Mouse (Mus musculus): ENCODE measurements around the gene Elmo1.

Elmo1 gene

DNA sequence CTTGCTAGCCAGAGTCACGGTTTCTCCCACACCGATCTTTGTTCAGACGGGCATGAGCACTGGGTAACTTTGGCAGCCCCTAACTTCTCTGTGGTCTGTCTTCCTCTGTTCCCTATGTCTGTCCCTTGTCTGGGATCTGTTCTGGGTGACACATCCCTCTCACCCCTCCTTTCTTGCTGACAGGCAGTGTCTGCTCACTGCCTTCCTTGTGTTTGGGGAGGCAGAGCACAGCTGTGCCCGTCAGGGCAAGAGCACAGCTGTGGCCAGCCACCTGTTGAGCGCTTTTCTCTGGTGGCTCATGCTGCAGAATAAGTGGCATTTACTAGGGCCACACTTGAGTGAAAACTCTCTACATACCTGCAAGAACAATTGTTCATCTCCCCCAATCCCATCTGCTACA, 116.7 kb downstream of the Elmo1 start:
- no peak for DNase-seq (ENCODE audit: low spot score)

DNA sequence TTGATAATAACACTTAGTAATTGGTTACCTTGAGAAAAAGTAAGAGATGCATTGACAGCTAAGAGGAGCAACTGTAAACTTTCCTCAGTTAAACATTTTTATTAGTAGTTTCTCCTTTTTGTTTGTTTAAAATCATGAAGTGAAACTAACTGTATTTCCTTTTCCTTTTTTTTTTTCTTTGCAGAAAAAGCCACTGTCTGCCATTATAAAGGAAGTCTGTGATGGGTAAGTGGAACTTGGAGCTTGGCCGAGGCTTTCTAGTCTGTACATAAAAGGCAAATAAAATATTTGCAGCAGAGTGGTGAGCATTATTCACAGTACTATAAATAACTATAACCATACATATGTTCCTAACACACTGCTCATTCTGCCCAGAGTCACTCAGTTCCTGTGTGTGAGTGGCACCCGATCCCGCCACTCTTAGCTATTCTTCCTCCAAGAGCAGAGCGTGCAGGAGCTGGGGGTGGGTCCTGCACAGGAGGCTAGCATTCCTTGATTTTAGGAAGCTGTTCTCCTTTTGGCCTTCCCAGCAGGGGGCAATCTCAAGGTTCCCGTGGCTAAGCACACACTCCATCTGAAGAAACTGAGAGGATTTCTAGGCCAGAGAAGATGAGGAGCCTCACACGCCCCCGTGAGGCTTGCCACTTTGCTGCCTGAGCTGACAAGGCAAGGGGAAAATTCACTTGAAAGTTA, 117.7 kb downstream of the Elmo1 start:
- no peak for DNase-seq (ENCODE audit: low spot score)

DNA sequence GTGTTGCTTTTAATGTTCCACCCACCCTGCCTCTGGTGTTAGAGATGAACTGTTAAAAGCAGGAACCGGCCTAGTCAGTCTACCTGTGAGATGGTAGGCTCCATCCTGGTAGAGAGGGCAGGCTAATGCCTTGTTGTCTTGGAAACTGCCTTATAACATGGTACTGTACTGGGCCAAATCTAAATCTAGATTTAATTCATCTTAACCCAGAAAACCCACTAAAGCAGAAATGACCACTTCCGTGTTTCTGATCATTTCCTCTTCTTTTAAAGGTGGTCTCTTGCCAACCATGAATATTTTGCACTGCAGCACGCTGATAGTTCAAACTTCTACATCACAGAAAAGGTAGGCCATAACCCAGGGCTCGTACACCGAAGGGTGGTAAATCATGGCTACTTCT, 118.5 kb downstream of the Elmo1 start:
- no peak for DNase-seq (ENCODE audit: low spot score)

DNA sequence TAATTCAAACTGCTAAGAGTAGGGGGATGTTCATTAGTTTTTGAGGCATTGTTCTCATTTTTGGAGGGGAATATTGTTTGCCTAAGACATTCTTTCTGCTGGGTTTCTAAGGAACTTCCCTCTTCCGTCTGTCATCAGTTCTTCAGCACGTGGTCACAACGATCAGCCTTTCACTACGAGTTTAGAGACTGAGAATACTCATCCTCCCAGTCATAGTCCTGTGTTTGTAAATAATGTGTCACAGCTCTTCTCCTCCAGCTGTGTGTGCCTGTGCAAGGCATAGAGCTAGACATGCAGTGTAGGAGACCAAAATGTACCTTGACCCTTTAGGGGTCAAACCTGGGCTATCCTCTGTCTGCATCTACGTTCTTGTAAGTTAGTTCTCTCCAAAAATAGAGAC, 121.4 kb downstream of the Elmo1 start:
- no peak for DNase-seq (ENCODE audit: low spot score)

DNA sequence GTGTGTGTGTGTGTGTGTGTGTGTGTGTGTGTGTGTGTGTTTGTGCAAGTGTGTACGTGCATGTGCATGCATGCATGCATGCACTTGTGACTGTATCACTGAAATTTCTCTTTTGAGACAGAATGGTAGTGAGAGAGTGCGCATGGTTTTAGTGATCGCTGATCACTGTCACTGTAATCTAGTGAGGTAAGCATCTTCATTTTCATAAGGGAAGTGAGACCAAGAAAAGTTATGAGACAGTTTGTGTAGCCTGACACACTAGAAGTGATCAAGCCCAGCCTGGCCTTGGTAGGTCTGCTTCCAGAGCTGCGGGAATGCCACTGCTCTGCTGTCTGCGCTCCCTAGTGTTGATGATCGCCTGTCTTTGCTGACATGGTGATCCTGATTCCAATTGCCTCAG, 122.3 kb downstream of the Elmo1 start:
- no peak for DNase-seq (ENCODE audit: low spot score)

DNA sequence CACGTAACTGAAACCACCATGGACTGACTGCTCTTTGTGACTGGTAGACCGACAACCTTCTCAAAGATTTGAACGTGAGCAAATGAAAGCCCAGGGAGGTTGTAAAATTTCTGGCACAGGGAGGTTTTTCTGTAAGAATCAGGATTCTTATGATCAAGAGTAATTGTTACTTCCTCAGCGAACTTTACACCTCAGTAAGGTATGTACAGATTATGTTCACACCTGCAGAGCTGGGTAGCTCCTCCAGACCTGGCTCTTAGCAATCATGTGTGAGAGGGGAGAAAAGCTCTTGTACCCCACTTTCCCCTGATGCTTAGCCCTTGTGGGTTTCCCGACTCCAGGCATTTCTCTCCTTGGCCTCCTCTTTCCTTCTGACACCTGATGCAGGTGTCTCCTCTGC, 123.5 kb downstream of the Elmo1 start:
- no peak for DNase-seq (ENCODE audit: low spot score)

DNA sequence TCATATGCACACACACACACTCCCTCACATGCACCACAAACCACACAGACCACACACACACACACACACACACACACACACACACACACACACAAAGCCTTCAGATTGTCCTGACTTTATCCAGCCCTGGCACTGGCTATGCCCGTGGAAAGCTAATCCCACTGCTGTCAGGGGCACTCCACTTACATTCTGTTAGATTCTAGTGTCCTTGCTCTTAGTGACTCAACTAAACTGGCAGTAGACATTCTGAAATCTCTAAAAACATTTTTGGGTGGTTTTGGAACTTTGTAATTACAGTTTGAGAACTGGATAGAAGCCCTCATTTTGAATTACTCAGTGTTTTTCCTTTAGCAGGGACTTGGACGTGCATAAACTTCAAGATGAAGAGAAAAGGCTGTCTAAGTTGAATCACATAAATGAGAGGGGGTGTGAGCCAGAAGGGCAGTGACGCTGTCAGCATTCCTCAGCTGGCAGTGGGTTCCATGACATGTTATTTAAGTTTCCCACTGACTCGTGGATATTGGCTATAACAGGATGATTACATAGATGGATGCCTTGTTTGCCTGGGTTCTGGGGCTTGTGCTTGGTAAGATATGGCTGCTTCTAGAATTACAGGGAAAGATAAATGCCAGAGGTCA, 127.2 kb downstream of the Elmo1 start:
- no peak for DNase-seq (ENCODE audit: low spot score)

DNA sequence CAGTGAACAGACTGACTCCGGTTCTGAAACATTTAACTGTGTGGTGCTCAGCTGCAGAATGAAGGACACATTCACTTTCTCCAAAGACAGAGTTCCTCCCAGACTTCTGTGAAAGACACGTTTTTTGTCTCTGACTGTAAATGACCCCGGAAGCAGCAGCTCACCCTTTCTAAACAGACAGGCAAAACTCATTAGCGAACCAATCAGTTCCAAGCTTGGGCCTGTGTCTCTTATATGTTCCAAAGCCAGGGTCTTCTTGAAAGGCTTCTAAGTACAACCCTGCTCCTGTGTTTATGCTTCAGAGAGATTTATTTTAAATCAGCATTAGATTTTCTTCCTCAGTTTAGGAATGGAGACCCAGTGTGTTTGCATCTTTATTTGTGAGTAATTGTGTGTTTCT, 127.7 kb downstream of the Elmo1 start:
- DNase-seq (ENCODE audit: low spot score): no peak

DNA sequence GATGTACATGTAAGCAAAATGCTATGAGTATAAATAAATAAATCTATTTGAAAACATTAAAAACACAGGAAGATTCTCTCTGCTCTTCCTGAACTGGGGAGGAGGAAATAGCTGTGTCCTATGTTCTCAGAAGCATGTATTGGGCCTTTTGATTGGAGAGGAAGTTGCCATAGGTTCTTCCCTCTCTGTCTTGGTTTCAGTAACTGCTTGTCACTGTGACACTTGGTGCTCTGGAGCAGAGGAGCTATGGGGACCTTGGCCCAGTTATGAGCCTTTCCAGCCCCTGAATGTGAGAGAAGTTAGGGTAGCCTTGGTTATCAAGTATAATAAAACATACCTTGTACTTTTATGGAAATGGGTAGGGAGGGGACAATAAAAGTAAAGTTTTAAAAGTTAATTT, 130.0 kb downstream of the Elmo1 start:
- no peak for DNase-seq (ENCODE audit: low spot score)

DNA sequence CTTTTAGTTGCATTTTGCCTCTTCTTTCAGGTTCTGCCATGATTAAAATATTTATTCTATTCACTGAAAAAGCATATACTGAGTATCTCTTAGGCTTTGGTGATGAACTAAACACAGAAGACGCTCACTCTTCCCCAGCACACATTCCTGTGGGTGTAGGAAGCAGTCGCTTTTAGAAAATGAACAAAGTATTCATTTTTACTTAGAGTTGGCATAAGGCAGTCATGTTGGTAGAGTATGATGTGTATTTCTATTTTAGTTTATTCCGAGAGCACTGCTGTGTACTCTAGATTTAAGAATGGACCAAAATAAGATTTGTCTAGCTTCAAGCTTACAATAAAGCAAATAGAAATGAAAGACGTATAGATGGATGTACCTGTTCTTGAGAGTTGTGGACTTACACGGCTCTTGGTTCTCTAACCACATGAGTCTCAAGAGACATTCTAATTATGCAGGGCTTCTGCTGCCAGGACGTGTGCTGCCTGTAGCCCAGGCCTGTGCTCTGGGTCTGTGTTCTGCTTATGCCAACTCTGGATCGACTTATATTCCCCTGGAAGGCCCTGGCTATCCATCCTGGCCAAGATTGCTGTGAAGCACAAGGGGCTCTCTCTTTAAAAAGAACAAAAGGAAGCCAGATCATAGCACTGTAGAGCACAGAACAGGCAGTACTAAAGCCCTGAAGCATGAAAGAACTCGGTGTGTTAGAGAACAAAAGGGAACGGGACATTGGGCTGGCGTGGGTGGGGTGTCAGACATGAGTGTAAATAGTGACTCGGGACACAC, 137.7 kb downstream of the Elmo1 start:
- no peak for DNase-seq (ENCODE audit: low spot score)

DNA sequence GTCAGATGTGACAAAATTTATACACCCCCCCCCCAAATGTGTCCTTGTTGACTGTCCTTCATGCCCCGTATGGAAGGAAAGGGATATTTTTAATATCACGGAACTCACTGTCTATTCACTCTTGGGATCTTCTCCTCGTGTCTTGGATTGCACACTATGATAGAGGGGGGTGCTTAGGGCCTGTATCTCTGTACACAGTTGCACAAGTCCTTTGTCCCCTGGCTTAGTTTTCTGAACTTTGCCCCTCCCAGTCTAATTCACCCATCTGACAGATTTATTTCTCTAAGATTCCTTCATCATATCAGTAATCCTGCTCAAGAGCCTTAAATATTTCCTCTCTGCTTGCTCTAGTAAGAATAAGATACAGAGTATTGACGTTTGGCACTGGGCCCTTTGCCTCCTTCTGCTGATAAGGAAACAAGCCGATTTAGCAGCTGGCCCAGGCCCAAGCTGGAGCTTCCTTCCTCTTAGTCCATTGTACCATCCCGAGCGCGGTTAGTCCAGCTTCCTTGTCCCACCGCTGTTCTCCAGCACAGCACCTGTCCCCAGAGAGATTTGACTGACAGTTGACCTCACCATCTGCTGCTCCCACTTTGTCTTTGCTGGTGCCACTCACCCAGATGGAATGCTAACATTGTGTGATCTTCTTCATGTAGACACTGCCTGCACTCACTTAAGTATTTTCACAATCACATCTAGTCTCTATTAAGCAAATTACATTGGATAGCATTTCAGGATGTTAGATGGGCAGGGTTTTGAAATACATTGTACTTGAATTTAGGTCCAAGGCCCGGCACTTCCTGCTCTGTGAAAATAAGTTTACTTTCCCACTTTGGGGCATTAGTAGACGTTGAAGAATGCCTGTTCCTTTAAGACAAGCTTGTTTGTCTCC, 141.7 kb downstream of the Elmo1 start:
- peak; percentile 66 for DNase-seq (ENCODE audit: low spot score)

DNA sequence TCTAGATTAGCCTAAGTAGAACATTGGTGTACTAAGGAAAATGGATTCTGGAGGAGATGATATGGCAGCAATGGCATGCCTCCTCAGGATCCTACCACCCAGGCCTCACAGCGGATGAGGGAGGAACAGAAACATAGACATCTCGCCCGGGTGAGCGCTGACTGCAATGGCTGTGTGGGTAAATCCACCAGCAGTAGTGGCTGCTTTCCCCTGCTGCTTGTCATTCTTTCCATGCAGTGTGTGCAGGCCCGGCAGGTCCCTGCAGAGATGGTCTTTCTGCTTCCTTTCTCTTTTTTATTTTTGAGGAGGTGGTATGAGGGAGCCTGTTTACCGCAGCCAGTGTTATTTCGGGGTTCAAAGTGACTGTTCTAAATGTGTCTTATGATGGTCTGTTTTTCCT, 143.3 kb downstream of the Elmo1 start:
- DNase-seq (ENCODE audit: low spot score): no peak

DNA sequence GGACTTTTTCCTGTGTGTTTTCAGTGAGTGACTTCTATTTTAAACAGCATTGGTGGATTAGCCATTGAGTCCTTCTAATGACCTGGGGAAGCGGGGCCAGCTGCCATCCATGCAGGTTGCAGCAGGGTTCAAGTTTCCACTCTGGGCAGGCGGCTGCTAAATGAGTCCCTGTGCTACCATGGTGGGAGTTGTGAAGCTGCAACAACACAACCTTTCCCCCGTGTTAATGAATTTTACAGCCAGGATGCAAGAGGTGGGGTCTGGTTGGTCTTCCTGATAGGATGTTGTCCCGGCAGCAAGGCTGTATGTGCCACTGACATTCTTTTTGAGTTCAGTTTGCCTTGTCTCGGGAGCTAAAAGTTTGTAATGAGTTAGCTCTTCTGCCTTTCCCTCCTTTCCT, 147.2 kb downstream of the Elmo1 start:
- no peak for DNase-seq (ENCODE audit: low spot score)

DNA sequence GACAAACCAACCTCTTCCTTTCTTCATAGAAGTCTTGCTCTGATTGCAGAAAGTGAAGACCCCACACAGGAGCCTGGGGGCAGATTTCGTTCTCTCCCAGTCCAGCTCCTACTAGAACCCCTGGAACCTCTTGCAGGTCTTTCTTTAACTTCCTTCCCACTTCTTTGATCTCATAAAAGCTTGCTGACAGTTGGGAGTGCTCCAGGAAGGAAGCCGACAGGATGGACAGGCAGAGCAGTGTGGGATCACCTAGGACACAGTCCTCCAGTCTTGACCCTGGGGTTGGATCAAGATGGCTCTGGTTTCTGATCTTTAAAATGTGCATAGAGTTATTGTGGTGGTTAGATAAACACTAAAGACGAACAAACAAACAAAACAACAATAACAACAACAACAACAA, 147.8 kb downstream of the Elmo1 start:
- no peak for DNase-seq (ENCODE audit: low spot score)

DNA sequence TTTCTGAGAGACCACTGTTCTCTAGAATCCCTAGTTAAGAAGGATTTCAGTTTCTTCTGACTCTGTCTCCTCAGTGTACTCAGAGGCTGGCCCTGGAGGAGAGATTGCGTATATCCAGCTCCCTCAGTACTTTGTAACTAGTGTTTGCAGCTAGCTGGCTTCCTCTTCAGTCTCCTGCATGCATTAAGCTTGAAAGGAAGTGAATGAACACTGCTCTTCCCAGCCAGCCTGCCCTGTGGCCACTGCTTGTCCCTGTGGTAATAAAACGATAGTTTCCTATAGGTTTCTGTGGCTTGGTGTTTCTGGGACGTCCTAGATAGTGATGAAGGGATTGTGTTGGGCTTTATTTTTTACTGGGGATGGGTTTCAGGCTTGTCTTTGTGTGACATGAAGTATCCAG, 148.3 kb downstream of the Elmo1 start:
- no peak for DNase-seq (ENCODE audit: low spot score)

DNA sequence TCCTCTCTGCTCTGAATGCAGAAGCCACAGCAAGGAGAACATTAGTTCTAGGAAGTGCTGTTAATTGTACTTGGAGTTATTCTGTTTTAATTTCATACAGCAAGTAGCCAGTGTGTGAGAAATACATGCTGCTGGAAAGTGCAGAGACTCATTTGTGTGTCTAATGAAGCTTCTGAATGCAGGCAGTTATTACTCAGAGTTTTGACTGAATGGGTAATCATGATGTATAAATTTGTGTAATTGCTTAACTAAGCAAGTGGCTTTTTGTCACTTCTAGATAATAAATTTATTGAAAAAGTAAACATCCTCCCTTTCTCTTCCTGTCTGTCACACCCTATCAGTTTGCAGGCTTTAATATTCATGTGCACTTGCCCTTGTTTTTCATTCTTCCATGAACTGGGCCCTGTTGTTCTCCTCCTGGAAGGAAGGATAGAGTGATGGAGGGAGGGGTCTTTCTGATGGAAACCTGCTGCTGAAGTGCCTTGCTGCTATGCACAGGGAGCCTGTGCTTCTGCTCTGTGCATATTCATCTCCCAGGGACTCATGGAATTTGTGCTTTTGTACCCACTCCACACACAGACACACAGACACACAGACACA, 159.8 kb downstream of the Elmo1 start:
- DNase-seq (ENCODE audit: low spot score): no peak

DNA sequence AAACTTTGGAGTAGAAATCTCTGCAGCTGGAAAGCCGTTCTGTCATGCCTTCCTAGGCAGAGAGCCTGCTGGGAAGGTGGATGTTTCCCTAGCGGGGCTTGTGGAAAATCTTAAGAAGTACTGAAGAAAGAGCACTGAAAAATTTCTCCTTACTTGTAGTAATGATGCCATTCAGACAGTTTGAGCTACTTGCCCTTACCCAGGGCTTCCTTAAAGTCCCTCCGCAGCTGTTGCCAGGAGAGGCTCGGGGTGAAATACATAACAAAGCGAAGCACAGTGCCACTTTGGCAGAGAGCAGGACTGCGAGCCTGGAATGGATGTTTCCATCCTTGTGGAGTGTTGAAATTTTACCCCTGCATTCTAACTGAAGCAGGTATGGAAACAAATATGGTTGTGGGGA, 164.5 kb downstream of the Elmo1 start:
- DNase-seq (ENCODE audit: low spot score): no peak

DNA sequence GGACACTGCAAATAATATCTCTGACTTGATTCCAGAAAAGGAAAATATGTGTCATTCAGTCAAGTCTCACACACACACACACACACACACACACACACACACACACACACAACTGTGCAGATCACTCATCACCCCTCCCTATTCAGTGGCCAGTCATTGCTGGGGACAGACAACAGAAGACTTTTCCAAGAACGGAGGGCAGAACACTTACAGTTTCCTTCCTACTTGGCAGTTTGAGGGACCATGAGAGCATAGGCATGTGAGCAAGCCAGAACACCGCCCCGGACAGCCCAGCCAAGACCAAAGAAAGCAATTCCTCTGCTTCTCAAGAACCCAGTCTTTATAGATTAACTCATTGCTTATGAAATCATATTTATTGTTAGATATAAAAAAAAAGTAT, 165.0 kb downstream of the Elmo1 start:
- no peak for DNase-seq (ENCODE audit: low spot score)

DNA sequence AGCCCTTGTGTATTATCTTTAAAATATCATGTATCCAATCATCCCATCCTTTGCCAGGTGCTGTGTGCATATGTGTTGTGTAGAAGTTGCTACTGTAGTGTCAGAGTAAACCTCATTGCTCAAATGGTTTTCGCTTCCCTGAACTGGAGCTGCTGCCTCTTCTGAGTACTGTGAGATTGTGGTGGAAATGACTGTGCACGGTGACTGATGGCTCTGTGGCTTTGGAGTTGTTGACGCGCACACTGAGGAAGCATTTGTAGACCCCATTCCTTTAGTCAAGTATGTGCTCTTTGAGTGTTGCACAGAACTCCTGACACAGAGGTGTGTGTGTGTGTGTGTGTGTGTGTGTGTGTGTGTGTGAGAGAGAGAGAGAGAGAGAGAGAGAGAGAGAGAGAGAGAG, 166.2 kb downstream of the Elmo1 start:
- DNase-seq (ENCODE audit: low spot score): no peak

DNA sequence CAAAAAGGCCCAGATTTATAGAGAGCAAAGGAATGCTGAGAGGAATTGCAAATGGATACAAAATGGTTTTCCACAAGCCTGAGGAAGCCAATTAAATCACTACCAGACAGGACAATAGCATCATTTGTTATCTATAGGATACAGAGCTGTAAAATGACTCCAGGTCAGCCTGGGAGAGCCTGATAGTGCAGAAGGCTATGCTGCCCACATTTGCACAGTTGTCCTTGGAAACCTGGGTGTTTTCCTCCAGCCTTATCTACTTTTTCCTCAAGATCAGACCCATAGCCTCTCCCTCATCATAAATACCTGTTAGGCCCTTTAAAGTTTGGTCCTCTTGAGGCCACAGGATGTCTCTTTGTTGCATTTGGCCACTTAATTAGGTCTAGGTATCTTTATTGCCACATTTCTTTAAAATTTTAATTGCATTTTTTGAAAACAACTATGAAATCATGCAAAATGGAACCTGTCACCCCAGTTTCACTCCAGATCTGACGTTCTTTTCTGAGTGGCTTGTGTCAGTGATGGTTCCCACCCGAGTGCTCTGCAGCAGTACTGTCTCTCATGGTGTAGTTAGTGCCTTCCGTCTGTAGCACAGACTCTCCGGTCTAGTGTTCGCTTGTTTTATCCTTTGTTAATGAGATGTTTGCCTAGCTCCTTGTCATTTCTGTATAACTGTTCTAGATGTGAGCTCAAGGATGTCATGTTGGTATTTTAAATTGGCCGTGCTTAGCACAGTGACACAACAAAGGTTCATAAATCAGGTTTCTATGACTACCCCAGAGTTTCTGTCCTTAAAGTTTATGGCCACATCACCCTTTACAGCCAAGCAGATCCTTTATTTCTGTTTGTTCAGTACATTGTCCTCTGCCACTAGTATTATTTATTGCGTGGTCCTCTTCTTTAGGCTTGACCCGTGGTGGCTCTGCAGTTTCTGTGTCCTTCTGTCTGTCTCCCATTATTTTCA, 167.4 kb downstream of the Elmo1 start:
- no peak for DNase-seq (ENCODE audit: low spot score)

DNA sequence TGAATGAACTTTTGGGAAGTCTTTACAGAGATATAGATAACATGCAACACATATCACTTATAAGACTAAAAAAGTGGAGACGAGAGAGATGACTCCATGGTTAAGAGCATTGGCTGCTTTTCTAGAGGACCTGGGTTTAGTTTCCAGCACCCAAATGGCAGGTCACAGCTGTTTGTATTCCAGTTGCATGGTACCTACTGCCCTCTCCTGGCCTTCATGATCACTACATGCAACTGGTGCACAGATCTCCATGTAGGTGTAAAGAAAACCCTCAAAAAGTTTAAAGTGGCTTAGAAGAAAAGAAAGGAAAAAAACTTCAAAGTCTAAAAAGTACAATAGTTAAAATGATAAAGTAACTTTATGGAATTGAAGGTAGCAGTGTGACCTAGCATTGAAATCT, 172.8 kb downstream of the Elmo1 start:
- DNase-seq (ENCODE audit: low spot score): no peak
